Mouse (Mus musculus) Patski (cell line): ENCODE measurements at regions not wholly inside any gene's neighbourhood (a gene's known extent, or its start where the extent isn't known, plus 50 kb on each side); places are given as distances from the start of the nearest gene placed in this dataset.

ENCODE experiments used
- ATAC-seq: fragments of 100-300 bp; one replicate; pipeline ENCODE4 v1.8.0; 2021
- CTCF ChIA-PET: fragments of 350-600 bp; sonication (Branson Sonifier 250); formaldehyde crosslinking; loops from one replicate; lab custom pipeline; 2022; ENCODE audit warnings: inconsistent platforms; lab: Charles Lee
- POLR2A ChIA-PET: fragments of 350-600 bp; sonication (Branson Sonifier 250); formaldehyde crosslinking; loops from one replicate; lab custom pipeline; 2022; ENCODE audit warnings: antibody characterized with exemption, inconsistent platforms; lab: Charles Lee
- DNase-seq: peaks from one replicate; pipeline ENCODE4 v3.0.0-alpha.2; 2011; ENCODE audit warnings: low read depth, low spot score
- H3K27me3 ChIP-seq: fragments of 371-371 bp; one replicate; pipeline ENCODE4 v1.5.1; 2021
- CTCF ChIP-seq: fragments of 100-300 bp; IDR thresholded peaks from one replicate; pipeline ENCODE4 v1.5.1; 2021
- in situ Hi-C: fragments of 300-500 bp; cut with MboI; formaldehyde crosslinking; loops from 3 replicates; pipeline ENCODE4 v1.11.1; 2018; ENCODE audit warnings: low pct_unique_long_range_greater_than_20kb, mixed read lengths

GRCm38 (mm10) chr9:92045472-92045905, 147.2 kb upstream of the Plscr5 start:
- ChIA-PET CTCF (no interaction called here), POLR2A (no interaction called here)
- ATAC-seq: no peak
- H3K27me3 ChIP-seq: peaks cover 10% of the 10 kb centered on the region
- in situ Hi-C loops: no loop called here
- no peak for DNase-seq
- TF ChIP-seq CTCF: no peak

GRCm38 (mm10) chr9:92044161-92044560, 148.6 kb upstream of the Plscr5 start:
- in situ Hi-C loops: no loop called here
- ATAC-seq: no peak
- ChIA-PET POLR2A (no interaction called here), CTCF (interaction anchor here (1.0 kb wide), 1 partner anchor 12 kb away, joined by 3 read pairs; no protein-coding TSS in a partner anchor)
- TF ChIP-seq CTCF: no peak
- H3K27me3 ChIP-seq: peaks cover 10% of the 10 kb centered on the region
- no peak for DNase-seq

- DNase-seq (no peak), ATAC-seq (no peak)
- TF ChIP-seq CTCF: no peak
- no peaks in the 10 kb centered on the region for H3K27me3 ChIP-seq
- ChIA-PET POLR2A (no interaction called here), CTCF (no interaction called here)
- in situ Hi-C loops: no loop called here
Observed at GRCm38 (mm10) chr9:92016521-92016920, 176.2 kb upstream of the Plscr5 start.

GRCm38 (mm10) chr9:92015923-92016322, 176.8 kb upstream of the Plscr5 start:
- DNase-seq (no peak), ATAC-seq (no peak)
- in situ Hi-C loops: no loop called here
- CTCF ChIA-PET: no interaction called here
- TF ChIP-seq CTCF: no peak
- POLR2A ChIA-PET: no interaction called here
- H3K27me3 ChIP-seq: no peaks in the 10 kb centered on the region

GRCm38 (mm10) chr9:91988240-91988639, 204.5 kb upstream of the Plscr5 start:
- CTCF ChIA-PET: no interaction called here
- ATAC-seq: no peak

GRCm38 (mm10) chr9:91981955-91982621, 210.6 kb upstream of the Plscr5 start:
- in situ Hi-C loops: no loop called here

More at GRCm38 (mm10) chr9:91988240-91988639, 204.5 kb upstream of the Plscr5 start:
- POLR2A ChIA-PET: no interaction called here
- DNase-seq: no peak
- no peak for TF ChIP-seq CTCF
- H3K27me3 ChIP-seq: peaks cover 12% of the 10 kb centered on the region
- in situ Hi-C loops: no loop called here

GRCm38 (mm10) chr9:91981499-91981898, 211.2 kb upstream of the Plscr5 start:
- in situ Hi-C loops: no loop called here
- ATAC-seq (no peak), DNase-seq (no peak)
- TF ChIP-seq CTCF: no peak
- H3K27me3 ChIP-seq: peaks cover 2% of the 10 kb centered on the region
- CTCF ChIA-PET: no interaction called here
- POLR2A ChIA-PET: no interaction called here

More at GRCm38 (mm10) chr9:91981955-91982621, 210.6 kb upstream of the Plscr5 start:
- POLR2A ChIA-PET: no interaction called here
- ATAC-seq (peak; percentile 31), DNase-seq (no peak)
- H3K27me3 ChIP-seq: no peaks in the 10 kb centered on the region
- TF ChIP-seq CTCF: no peak
- CTCF ChIA-PET: no interaction called here

- in situ Hi-C loops: no loop called here
- peaks cover 7% of the 10 kb centered on the region for H3K27me3 ChIP-seq
- ChIA-PET CTCF (no interaction called here), POLR2A (no interaction called here)
- ATAC-seq (no peak), DNase-seq (no peak)
- no peak for TF ChIP-seq CTCF
Observed at GRCm38 (mm10) chr9:91964051-91964450, 228.7 kb upstream of the Plscr5 start.

- in situ Hi-C loops: no loop called here
- CTCF ChIA-PET: no interaction called here
- TF ChIP-seq CTCF: no peak
- peaks cover 9% of the 10 kb centered on the region for H3K27me3 ChIP-seq
- ATAC-seq: no peak
- POLR2A ChIA-PET: no interaction called here
- DNase-seq: no peak
Observed at GRCm38 (mm10) chr9:91962726-91963125, 230.0 kb upstream of the Plscr5 start.

GRCm38 (mm10) chr9:91961666-91962065, 231.1 kb upstream of the Plscr5 start:
- H3K27me3 ChIP-seq: peaks cover 11% of the 10 kb centered on the region
- POLR2A ChIA-PET: no interaction called here
- in situ Hi-C loops: no loop called here
- TF ChIP-seq CTCF: no peak
- CTCF ChIA-PET: no interaction called here
- DNase-seq (no peak), ATAC-seq (no peak)

GRCm38 (mm10) chr9:91960556-91961325, 232.0 kb upstream of the Plscr5 start:
- POLR2A ChIA-PET: no interaction called here
- DNase-seq: no peak
- in situ Hi-C loops: no loop called here

More at GRCm38 (mm10) chr9:91960556-91961325, 232.0 kb upstream of the Plscr5 start:
- no peak for TF ChIP-seq CTCF
- peaks cover 11% of the 10 kb centered on the region for H3K27me3 ChIP-seq
- no peak for ATAC-seq
- CTCF ChIA-PET: no interaction called here
